Mouse (Mus musculus) G1E-ER4 (cell line): Measurements from ENCODE around the gene Reg3b. TPM values are rescaled to one million over a fixed set of nuclear protein-coding genes. Genes with fewer than 3 reads are reported as not detected.
"Not testable (repeated sequence)": the region's sequence is repeated elsewhere in the genome, so short reads cannot be mapped to it uniquely, and the experiment has no call there.

Source experiments
- GATA1 ChIP-seq: IDR thresholded peaks from one replicate; pipeline ENCODE4 v1.8.0; 2012; ENCODE audit warnings: low read length, inconsistent platforms
- polyA plus RNA-seq: library from polyadenylated mRNA; stranded (reverse); fragments of >175 nt; gene quantifications from 2 replicates; pipeline ENCODE4 v1.2.3, GENCODE M21; 2012

Gene Reg3b
- not detected in 2 replicates for polyA plus RNA-seq

DNA sequence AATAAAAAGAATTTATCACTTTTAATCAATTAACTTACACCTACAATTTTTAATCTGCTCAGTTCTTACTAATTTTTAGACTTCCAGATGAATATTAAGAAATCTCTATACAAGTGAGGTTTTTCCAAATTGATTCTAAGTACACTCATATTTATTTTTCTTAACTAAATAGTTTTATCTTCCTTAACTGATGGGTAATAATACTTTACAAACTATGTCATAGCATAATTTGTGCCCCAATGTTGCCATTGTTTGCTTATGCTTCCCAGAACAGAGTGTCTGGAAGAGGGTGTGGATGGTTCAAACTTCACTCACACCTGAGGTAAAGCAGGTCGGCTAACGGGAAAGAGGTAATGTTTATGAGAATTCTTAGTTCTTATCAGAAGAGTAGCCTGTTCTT, at the start of gene Reg3b:
Gene Reg3b, plus strand, starts transcription at position 301 of the 400 bp plus-strand sequence.
- no peak for TF ChIP-seq GATA1

DNA sequence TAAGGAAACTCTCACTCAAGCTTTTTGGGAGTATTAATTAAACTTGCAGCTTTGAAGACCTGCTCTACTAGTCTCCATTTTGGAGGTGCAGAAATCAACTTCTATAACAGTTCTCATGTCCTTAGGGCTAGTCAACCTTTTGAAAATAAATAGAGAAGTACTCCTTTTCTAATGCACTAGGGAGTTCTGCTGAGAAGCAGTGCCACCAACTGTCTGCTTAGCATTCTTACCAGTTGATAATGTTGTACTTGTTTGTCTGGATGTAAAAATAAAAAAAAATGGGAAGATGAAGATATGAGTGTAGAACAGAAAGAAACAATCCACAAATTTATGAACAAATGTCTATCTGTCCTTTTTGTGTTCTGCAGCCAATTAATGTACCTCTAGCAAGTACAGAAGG, 42.7 kb upstream of the Reg3b start:
- TF ChIP-seq GATA1 = no peak

DNA sequence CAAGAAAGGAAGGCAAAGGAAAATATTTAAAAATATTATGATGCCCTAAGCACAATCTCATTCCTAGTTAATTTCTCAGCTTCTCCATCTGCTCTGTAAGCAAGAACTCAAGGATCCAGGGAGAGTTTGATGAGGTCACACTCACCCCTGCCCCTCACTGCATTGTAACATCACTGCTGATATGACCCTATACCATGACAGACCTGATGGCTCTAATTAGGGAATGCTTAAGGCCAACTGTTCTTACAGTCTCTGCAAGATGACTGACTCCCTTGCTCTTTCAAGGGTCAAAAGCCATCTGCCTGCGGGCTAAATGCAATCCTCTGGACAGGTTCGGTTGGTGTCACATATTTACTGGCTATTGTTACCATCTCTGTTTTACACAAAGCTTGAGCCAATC, 41.3 kb upstream of the Reg3b start:
- no peak for TF ChIP-seq GATA1

DNA sequence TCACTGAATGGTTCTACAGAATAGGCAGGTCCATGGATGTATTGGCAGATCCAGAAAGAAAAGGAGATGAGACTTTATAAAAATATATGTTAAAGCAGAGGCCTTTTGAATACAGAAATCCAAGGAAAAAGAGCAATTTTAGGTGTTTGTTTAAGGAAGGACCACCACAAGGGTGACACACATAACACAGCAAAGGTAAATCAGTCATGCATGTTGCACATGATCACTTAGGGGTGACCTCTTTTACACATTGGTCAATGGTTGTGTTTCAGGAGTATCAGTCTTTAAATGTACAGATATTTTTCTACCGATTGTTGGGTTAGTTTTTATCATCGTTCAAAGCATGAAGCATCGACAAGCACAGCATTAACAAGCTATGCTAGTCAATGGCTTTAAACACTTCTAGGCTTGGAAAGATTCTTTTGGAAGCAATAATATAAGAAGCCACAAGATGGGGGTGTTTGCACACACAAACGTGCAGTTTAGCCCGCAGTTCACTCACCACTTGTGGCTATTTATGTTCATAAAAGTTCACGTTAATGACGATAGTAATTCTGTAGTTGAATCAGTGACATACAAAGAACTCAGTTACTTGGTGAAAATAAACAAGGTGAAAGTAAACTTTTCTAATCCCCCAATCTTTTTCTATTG, 38.4 kb upstream of the Reg3b start:
- TF ChIP-seq GATA1 = no peak

DNA sequence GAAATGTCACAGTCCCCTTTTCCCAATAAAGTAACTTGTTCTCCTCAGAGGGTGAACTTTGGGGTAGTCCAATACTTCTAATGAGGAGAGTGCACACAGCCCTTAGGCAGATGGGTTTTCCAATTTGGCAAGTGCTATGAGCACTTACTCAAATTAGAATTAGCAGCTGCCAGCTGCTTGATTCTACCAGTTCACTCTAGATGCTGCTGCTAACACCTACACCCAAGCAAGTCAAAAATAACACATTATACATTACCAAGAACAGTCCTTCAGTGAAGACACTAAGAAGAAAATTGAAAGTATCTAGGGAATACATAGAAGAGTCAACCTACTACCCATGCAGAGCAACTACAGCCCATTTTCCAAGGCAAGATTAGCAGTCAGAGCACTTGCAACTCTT, 30.2 kb upstream of the Reg3b start:
- no peak for TF ChIP-seq GATA1

DNA sequence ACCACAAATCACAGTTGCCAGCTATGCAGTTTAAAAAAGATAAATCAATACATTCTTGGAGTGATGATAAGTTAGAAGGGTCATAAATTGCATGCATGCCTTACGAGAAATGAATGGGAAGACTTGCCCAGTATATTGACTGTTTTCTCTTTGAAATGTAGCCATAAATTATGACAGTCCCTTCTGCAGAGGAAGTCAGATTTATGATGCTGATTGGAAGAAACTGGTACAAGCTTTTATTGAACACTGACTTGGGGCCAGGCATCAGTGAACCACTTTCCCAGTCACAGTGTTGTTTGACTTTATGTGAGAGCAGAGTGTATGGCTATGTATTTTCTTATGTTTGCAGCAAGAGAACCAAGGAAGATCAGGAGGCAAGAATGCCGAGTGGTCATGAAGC, 28.8 kb upstream of the Reg3b start:
- no peak for TF ChIP-seq GATA1

DNA sequence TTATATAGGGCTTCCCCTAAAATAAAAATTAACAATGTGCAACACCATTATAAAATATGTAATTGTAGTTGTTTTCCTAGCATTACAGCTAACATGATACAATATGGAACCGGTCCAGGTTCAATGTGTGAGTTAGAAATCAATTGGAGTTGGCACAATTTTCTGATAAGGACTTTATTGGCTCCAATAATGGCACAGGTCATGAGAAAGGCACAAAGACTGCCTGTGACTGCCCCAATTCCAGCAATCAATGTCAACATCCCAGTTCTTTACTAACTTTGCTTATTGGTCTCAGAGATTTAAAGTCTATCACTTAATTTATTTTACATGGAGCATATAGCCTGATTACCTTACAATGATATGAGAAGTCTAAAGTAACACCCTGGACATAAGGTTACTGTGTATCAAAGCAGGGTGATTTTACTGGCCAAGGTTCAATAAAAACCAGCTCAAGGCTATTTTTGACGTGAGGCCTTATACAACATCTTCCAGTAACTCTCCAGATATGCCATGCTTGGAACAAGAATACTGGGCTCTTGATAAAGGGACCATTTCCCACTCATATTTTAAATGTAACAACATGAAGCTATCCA, 8.4 kb upstream of the Reg3b start:
- no peak for TF ChIP-seq GATA1

DNA sequence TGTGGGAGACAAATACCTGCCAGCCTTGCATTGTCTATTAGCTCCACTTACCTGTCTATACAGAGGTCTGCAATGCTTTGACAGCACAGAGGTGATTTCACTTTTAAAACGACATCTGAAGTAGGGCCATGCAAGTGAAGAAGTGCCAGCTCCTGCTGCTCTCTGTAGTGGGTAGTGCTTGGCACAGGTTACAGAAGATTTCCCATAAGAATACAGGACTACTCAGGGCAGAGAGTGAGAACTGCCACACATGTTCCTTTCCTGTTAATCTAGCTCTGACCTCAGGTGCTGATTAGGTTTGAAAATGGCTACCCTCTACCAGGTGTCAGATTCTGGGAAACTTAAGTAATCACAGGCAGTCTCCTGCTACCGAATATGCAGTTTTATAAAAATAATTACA, 8.3 kb downstream of the Reg3b start, which contains the start of gene Reg3d:
Gene Reg3d, minus strand, starts transcription at position 101 of the 400 bp plus-strand sequence.
- no peak for TF ChIP-seq GATA1

DNA sequence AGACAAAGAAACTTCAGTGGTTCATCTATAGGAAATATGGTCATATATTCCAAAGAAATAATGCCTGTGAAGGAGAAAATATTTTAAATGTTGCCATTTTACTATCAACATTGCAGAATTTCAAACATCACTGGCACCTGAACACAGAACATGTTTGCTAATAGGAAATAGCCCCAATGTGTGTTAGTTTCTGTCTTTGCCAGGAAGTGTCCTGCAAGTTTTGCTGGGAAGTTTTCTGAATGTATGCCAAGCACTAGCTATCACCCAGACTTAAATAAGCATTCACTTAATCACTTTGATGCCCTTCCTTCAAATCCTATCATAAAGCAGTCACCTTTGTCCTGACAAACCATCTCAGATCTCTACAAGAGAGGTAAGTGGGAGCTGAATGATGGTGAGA, 10.0 kb downstream of the Reg3b start, which contains the start of gene Reg3a:
Gene Reg3a, plus strand, starts transcription at position 301 of the 400 bp plus-strand sequence.
- no peak for TF ChIP-seq GATA1

DNA sequence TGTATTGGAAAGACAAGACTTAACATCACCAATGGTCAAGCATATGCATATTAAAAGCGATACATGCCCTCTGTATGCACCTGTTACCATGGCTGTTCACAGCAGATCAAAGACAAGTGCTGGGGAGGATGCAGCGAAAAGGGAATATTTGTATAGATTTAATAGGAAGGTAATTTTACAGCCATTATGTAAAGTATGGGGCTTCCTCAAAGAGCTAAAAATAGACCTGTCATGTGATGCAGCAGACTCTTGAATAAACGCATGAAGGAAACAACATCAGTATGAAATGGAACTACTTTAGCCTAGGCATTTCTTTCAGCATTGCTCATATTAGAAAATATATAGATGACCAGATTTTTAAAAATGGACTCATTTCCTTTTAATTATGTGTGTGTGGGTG, 15.2 kb downstream of the Reg3b start:
- TF ChIP-seq GATA1 = no peak

DNA sequence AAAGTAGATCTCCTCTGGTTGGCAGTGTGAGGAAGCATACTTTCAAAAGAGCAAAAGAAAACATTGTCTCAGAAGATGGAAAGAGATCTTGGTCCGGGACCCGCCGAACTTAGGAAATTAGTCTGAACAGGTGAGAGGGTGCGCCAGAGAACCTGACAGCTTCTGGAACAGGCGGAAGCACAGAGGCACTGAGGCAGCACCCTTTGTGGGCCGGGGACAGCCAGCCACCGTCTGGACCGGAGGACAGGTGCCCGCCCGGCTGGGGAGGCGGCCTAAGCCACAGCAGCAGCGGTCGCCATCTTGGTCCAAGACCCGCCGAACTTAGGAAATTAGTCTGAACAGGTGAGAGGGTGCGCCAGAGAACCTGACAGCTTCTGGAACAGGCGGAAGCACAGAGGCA, 24.9 kb downstream of the Reg3b start, which contains the start of gene Reg2:
Gene Reg2, plus strand, starts transcription at position 301 of the 400 bp plus-strand sequence.
- not testable (repeated sequence) for TF ChIP-seq GATA1

DNA sequence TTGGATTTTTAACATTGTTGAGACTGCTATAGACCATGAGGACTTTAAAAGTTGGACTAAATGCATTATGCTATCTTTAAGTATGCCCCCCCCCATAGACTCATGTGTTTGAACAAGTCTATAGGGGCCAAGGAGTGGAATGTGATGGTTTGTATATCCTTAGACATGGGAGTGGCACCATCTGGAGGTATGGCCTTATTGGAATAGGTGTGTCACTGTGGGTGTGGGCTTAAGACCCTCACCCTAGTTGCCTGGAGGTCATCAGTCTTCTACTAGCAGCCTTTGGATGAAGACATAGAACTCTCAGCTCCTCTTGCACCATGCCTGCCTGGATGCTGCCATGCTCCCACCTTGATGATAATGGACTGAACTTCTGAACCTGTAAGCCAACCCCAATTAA, 52.0 kb downstream of the Reg3b start, which contains the start of gene Reg1:
Gene Reg1, plus strand, starts transcription at position 301 of the 400 bp plus-strand sequence.
- not testable (repeated sequence) for TF ChIP-seq GATA1

Other genes with a start within 250 kb of the Reg3b start
- not detected in 2 replicates for gene Reg3d, start 8.2 kb downstream of the Reg3b start, polyA plus RNA-seq
- not detected in 2 replicates for gene Reg3a, start 10.1 kb downstream of the Reg3b start, polyA plus RNA-seq
- not detected in 2 replicates for gene Reg2, start 25.0 kb downstream of the Reg3b start, polyA plus RNA-seq
- not detected in 2 replicates for gene Reg1, start 52.1 kb downstream of the Reg3b start, polyA plus RNA-seq
- not detected in 2 replicates for gene Reg3g, start 98.2 kb downstream of the Reg3b start, polyA plus RNA-seq